Mouse (Mus musculus): Measurements from ENCODE around the gene Elmod3. TPM values are rescaled to one million over a fixed set of nuclear protein-coding genes. Genes with fewer than 3 reads are reported as not detected.

The Elmod3 gene
- 7.6 and 9.8 TPM in 2 replicates for total RNA-seq (2017)

GRCm38 (mm10) chr6:72597956-72598753 lies at the start of gene Elmod3, which contains the start of gene Retsat:
Gene Elmod3 (minus strand): TSS chr6:72598413.
Gene Retsat (plus strand): TSS chr6:72598475.
- ATAC-seq (replicated peaks in 1 of 2; ENCODE audit: insufficient read depth in 1 of 2, low FRiP score in 2 of 2, low TSS enrichment in 1 of 2, low read depth in 1 of 2, poor library complexity in 2 of 2, severe bottlenecking in 2 of 2) = peak; percentile 80 to 85

GRCm38 (mm10) chr6:72647383-72647820 lies 49.2 kb upstream of the Elmod3 start:
- peak; percentile 67 to 87 for ATAC-seq (replicated peaks in 1 of 2; ENCODE audit: insufficient read depth in 1 of 2, low FRiP score in 2 of 2, low TSS enrichment in 1 of 2, low read depth in 1 of 2, poor library complexity in 2 of 2, severe bottlenecking in 2 of 2)

GRCm38 (mm10) chr6:72645364-72645763 lies 47.2 kb upstream of the Elmod3 start:
- no peak for ATAC-seq (replicated peaks in 1 of 2; ENCODE audit: insufficient read depth in 1 of 2, low FRiP score in 2 of 2, low TSS enrichment in 1 of 2, low read depth in 1 of 2, poor library complexity in 2 of 2, severe bottlenecking in 2 of 2)

- ATAC-seq (replicated peaks in 1 of 2; ENCODE audit: insufficient read depth in 1 of 2, low FRiP score in 2 of 2, low TSS enrichment in 1 of 2, low read depth in 1 of 2, poor library complexity in 2 of 2, severe bottlenecking in 2 of 2) = no peak
These were observed 46.4 kb upstream of the Elmod3 start for GRCm38 (mm10) chr6:72644576-72644975.

- ATAC-seq (replicated peaks in 1 of 2; ENCODE audit: insufficient read depth in 1 of 2, low FRiP score in 2 of 2, low TSS enrichment in 1 of 2, low read depth in 1 of 2, poor library complexity in 2 of 2, severe bottlenecking in 2 of 2) = no peak
These were observed 43.2 kb upstream of the Elmod3 start for GRCm38 (mm10) chr6:72641218-72641954.

GRCm38 (mm10) chr6:72636940-72637339 lies 38.7 kb upstream of the Elmod3 start:
- ATAC-seq (replicated peaks in 1 of 2; ENCODE audit: insufficient read depth in 1 of 2, low FRiP score in 2 of 2, low TSS enrichment in 1 of 2, low read depth in 1 of 2, poor library complexity in 2 of 2, severe bottlenecking in 2 of 2) = no peak

- peak; percentile 55 to 66 for ATAC-seq (replicated peaks in 1 of 2; ENCODE audit: insufficient read depth in 1 of 2, low FRiP score in 2 of 2, low TSS enrichment in 1 of 2, low read depth in 1 of 2, poor library complexity in 2 of 2, severe bottlenecking in 2 of 2)
These were observed 37.7 kb upstream of the Elmod3 start for GRCm38 (mm10) chr6:72635760-72636431.

GRCm38 (mm10) chr6:72634311-72634710 lies 36.1 kb upstream of the Elmod3 start:
- ATAC-seq (replicated peaks in 1 of 2; ENCODE audit: insufficient read depth in 1 of 2, low FRiP score in 2 of 2, low TSS enrichment in 1 of 2, low read depth in 1 of 2, poor library complexity in 2 of 2, severe bottlenecking in 2 of 2) = no peak

GRCm38 (mm10) chr6:72631700-72632099 lies 33.5 kb upstream of the Elmod3 start:
- no peak for ATAC-seq (replicated peaks in 1 of 2; ENCODE audit: insufficient read depth in 1 of 2, low FRiP score in 2 of 2, low TSS enrichment in 1 of 2, low read depth in 1 of 2, poor library complexity in 2 of 2, severe bottlenecking in 2 of 2)

GRCm38 (mm10) chr6:72630961-72631360 lies 32.7 kb upstream of the Elmod3 start:
- no peak for ATAC-seq (replicated peaks in 1 of 2; ENCODE audit: insufficient read depth in 1 of 2, low FRiP score in 2 of 2, low TSS enrichment in 1 of 2, low read depth in 1 of 2, poor library complexity in 2 of 2, severe bottlenecking in 2 of 2)

- no peak for ATAC-seq (replicated peaks in 1 of 2; ENCODE audit: insufficient read depth in 1 of 2, low FRiP score in 2 of 2, low TSS enrichment in 1 of 2, low read depth in 1 of 2, poor library complexity in 2 of 2, severe bottlenecking in 2 of 2)
These were observed 32.2 kb upstream of the Elmod3 start for GRCm38 (mm10) chr6:72630370-72630769.

- no peak for ATAC-seq (replicated peaks in 1 of 2; ENCODE audit: insufficient read depth in 1 of 2, low FRiP score in 2 of 2, low TSS enrichment in 1 of 2, low read depth in 1 of 2, poor library complexity in 2 of 2, severe bottlenecking in 2 of 2)
These were observed 29.1 kb upstream of the Elmod3 start for GRCm38 (mm10) chr6:72627276-72627675.

- ATAC-seq (replicated peaks in 1 of 2; ENCODE audit: insufficient read depth in 1 of 2, low FRiP score in 2 of 2, low TSS enrichment in 1 of 2, low read depth in 1 of 2, poor library complexity in 2 of 2, severe bottlenecking in 2 of 2) = no peak
These were observed 28.2 kb upstream of the Elmod3 start for GRCm38 (mm10) chr6:72626391-72626790.

- ATAC-seq (replicated peaks in 1 of 2; ENCODE audit: insufficient read depth in 1 of 2, low FRiP score in 2 of 2, low TSS enrichment in 1 of 2, low read depth in 1 of 2, poor library complexity in 2 of 2, severe bottlenecking in 2 of 2) = peak; percentile 72 to 75; a peak in 3 of 4 replicates
These were observed 25.6 kb upstream of the Elmod3 start for GRCm38 (mm10) chr6:72623661-72624402.

- no peak for ATAC-seq (replicated peaks in 1 of 2; ENCODE audit: insufficient read depth in 1 of 2, low FRiP score in 2 of 2, low TSS enrichment in 1 of 2, low read depth in 1 of 2, poor library complexity in 2 of 2, severe bottlenecking in 2 of 2)
These were observed 24.7 kb upstream of the Elmod3 start for GRCm38 (mm10) chr6:72622917-72623316.

- no peak for ATAC-seq (replicated peaks in 1 of 2; ENCODE audit: insufficient read depth in 1 of 2, low FRiP score in 2 of 2, low TSS enrichment in 1 of 2, low read depth in 1 of 2, poor library complexity in 2 of 2, severe bottlenecking in 2 of 2)
These were observed 22.7 kb upstream of the Elmod3 start for GRCm38 (mm10) chr6:72620920-72621319.

Measured in hematopoietic stem cell, adult 5-6 weeks (primary cell).